Mouse (Mus musculus) liver, embryonic 14.5 days (tissue): Measurements from ENCODE around the gene Gm12184. TPM values are rescaled to one million over a fixed set of nuclear protein-coding genes. Genes with fewer than 3 reads are reported as not detected.
A peak's percentile ranks its signal among the peaks of the same experiment; 100 is the strongest.
"Not testable (repeated sequence)": the region's sequence is repeated elsewhere in the genome, so short reads cannot be mapped to it uniquely, and the experiment has no call there.

Experiments
- ATAC-seq: fragments of 200-750 bp; cut with Nextera tagmentation; 2 replicates; pipeline ENCODE4 v1.8.0; 2017; ENCODE audit warnings: moderate number of reproducible peaks, mild to moderate bottlenecking, moderate library complexity; ENCODE audit not compliant: insufficient read depth
- DNase-seq, 3 experiments: peaks; one replicate each; pipeline ENCODE4 v3.0.0-alpha.2; 2012 to 2013; ENCODE audit warnings: low read depth in 3 of 3, low spot score in 3 of 3
- H3K27ac ChIP-seq: fragments of 300-500 bp; sonication (generic); 2 replicates; pipeline ENCODE4 v1.5.1; 2014; ENCODE audit warnings: moderate library complexity, mild to moderate bottlenecking, control low read depth, inconsistent platforms
- H3K27me3 ChIP-seq: fragments of 300-500 bp; sonication (generic); 2 replicates; pipeline ENCODE4 v1.6.1; 2014; ENCODE audit warnings: mild to moderate bottlenecking, low read length, moderate library complexity; ENCODE audit not compliant: control insufficient read depth, insufficient read depth
- H3K36me3 ChIP-seq: fragments of 300-500 bp; sonication (generic); replicated peaks from 2 replicates; pipeline ENCODE4 v1.6.1; 2014; ENCODE audit warnings: low read depth; ENCODE audit not compliant: control insufficient read depth, insufficient read depth
- H3K4me1 ChIP-seq, 2 experiments: fragments of 200-500 bp in 1 of 2; fragments of 300-500 bp in 1 of 2; sonication (generic) in 1 of 2; replicated peaks; 2 replicates each; pipeline ENCODE4 v1.6.1; 2012 to 2014; ENCODE audit warnings: antibody characterized with exemption in 1 of 2, inconsistent platforms in 1 of 2, low read length in 1 of 2; ENCODE audit not compliant: control insufficient read depth in 2 of 2, insufficient read depth in 2 of 2
- H3K4me2 ChIP-seq: fragments of 300-500 bp; sonication (generic); 2 replicates; pipeline ENCODE4 v1.6.1; 2014; ENCODE audit warnings: low read depth, mild to moderate bottlenecking, control low read depth, moderate library complexity
- H3K4me3 ChIP-seq, 2 experiments: fragments of 200-500 bp in 1 of 2; fragments of 300-500 bp in 1 of 2; sonication (generic) in 1 of 2; 2 replicates each; pipeline ENCODE4 v1.5.1; 2012 to 2014; ENCODE audit warnings: low read depth in 2 of 2, low read length in 2 of 2, mild to moderate bottlenecking in 2 of 2, control low read depth in 1 of 2, inconsistent platforms in 1 of 2, moderate library complexity in 1 of 2; ENCODE audit not compliant: insufficient read depth in 1 of 2
- H3K9ac ChIP-seq: fragments of 300-500 bp; sonication (generic); replicated peaks from 2 replicates; pipeline ENCODE4 v1.6.1; 2014; ENCODE audit warnings: mild to moderate bottlenecking, control low read depth, moderate library complexity
- H3K9me3 ChIP-seq: fragments of 300-500 bp; sonication (generic); 2 replicates; pipeline ENCODE4 v1.6.1; 2016; ENCODE audit warnings: low read length, mixed read lengths; ENCODE audit not compliant: control insufficient read depth
- CTCF ChIP-seq: IDR thresholded peaks from 2 replicates; pipeline ENCODE4 v1.5.1; 2016; ENCODE audit warnings: antibody characterized with exemption, low read depth, control low read depth
- EP300 ChIP-seq: IDR thresholded peaks from 2 replicates; pipeline ENCODE4 v1.6.1; 2016; ENCODE audit warnings: antibody characterized with exemption, low read depth
- WGBS: fragments of 180-500 bp; shearing (Covaris S2); extraction: QIAGEN DNeasy Blood & Tissue Kit; methylation state at CpG from one replicate; pipeline ENCODE4 v1.1.7; 2014; ENCODE audit not compliant: insufficient replicate concordance; 5-methylcytosine and 5-hydroxymethylcytosine counted together
- polyA plus RNA-seq, 2 experiments: library from polyadenylated mRNA; depleted of rRNA in 1 of 2; stranded (reverse) in 1 of 2; unstranded in 1 of 2; fragments of >200 nt; fragmentation: Nextera tagmentation in 1 of 2; extraction: Ambion mirVana in 1 of 2; gene quantifications; 2 replicates each; pipeline versions ENCODE4 v1.2.1 to v1.2.3; 2012 to 2014

The Gm12184 gene
- 9.6 and 12.4 TPM in 2 replicates for polyA plus RNA-seq (2012; rRNA removed)
- 1.6 and 2.8 TPM in 2 replicates for polyA plus RNA-seq (2014; fragmentation: Nextera tagmentation; extraction: Ambion mirVana)

- peaks cover 9 to 18% of the 10 kb centered on the region in 2 experiments for H3K4me1 ChIP-seq
- ATAC-seq, result peak; percentile 71
- peak within 1 kb of the TSS; percentile 48 for H3K9ac ChIP-seq
- TF ChIP-seq CTCF, result peak; percentile 24; the same call in 1 of the 2 replicates
- not testable (repeated sequence) for H3K36me3 ChIP-seq, DNase-seq, H3K9me3 ChIP-seq, H3K27ac ChIP-seq
- H3K27me3 ChIP-seq, result peaks cover 15% of the 10 kb centered on the region
- H3K4me3 ChIP-seq, result peak within 1 kb of the TSS; percentile 55 to 59
- under 1% methylated on average over 41 of the region's 92 CpGs for WGBS
- peak within 1 kb of the TSS; percentile 83 for H3K4me2 ChIP-seq
Observed at GRCm38 (mm10) chr11:48825979-48826751, at the start of gene Gm12184, which contains the start of gene Trim7. Gm12184 (minus strand) TSS chr11:48826655. Trim7 (plus strand) TSS chr11:48826140.

GRCm38 (mm10) chr11:48875343-48875837 is 48.9 kb upstream of the Gm12184 start:
- H3K9me3 ChIP-seq, ATAC-seq, DNase-seq, H3K9ac ChIP-seq, H3K27ac ChIP-seq, H3K36me3 ChIP-seq, H3K4me3 ChIP-seq, H3K4me2 ChIP-seq, H3K27me3 ChIP-seq: not testable (repeated sequence)
- 60% methylated on average over 1 of the region's 1 CpGs for WGBS
- H3K4me1 ChIP-seq, result peaks cover 23 to 31% of the 10 kb centered on the region in 2 experiments

- H3K9ac ChIP-seq, result no peak overlapping the region; the same call in 1 of the 2 replicates
- DNase-seq (peak in 1 of 3 experiments; percentile 65), ATAC-seq (no peak)
- WGBS, result 1% methylated on average over 4 of the region's 4 CpGs
- peaks cover 23 to 39% of the 10 kb centered on the region in 2 experiments for H3K4me1 ChIP-seq
- H3K27ac ChIP-seq, result peak overlapping the region; percentile 72
- peak overlapping the region; percentile 97 for H3K4me2 ChIP-seq
- H3K36me3 ChIP-seq, result no peaks in the 10 kb centered on the region
- TF ChIP-seq CTCF (peak; percentile 78), EP300 (0 out of 2 replicates have a peak, but pooled peaks have one; percentile 16)
- H3K4me3 ChIP-seq, result no peak overlapping the region
- H3K9me3 ChIP-seq, result no peaks in the 10 kb centered on the region
- H3K27me3 ChIP-seq, result no peaks in the 10 kb centered on the region
Observed at GRCm38 (mm10) chr11:48874465-48874864, 48.0 kb upstream of the Gm12184 start.

GRCm38 (mm10) chr11:48873591-48874290 is 47.3 kb upstream of the Gm12184 start:
- H3K9ac ChIP-seq, result peak overlapping the region; percentile 94
- peak overlapping the region; percentile 97 for H3K4me2 ChIP-seq
- WGBS, result 12% methylated on average over 10 of the region's 10 CpGs
- H3K27me3 ChIP-seq, result no peaks in the 10 kb centered on the region
- peak overlapping the region; percentile 72 for H3K27ac ChIP-seq
- TF ChIP-seq CTCF, result peak; percentile 48
- TF ChIP-seq EP300, result peak; percentile 82
- H3K4me3 ChIP-seq, result peak overlapping the region; percentile 14 to 29; a peak in 3 of 4 replicates
- no peaks in the 10 kb centered on the region for H3K36me3 ChIP-seq
- no peaks in the 10 kb centered on the region for H3K9me3 ChIP-seq
- H3K4me1 ChIP-seq, result peaks cover 26 to 45% of the 10 kb centered on the region in 2 experiments
- peak; percentile 76 to 85 (median 78) for DNase-seq
- peak; percentile 82 for ATAC-seq
